Mouse (Mus musculus) right cerebral cortex, postnatal 25 days (tissue): ENCODE data around the gene Pde1a.

ENCODE experiments used
- DNase-seq: peaks from one replicate; pipeline ENCODE4 v3.0.0; 2022

Pde1a gene

DNA sequence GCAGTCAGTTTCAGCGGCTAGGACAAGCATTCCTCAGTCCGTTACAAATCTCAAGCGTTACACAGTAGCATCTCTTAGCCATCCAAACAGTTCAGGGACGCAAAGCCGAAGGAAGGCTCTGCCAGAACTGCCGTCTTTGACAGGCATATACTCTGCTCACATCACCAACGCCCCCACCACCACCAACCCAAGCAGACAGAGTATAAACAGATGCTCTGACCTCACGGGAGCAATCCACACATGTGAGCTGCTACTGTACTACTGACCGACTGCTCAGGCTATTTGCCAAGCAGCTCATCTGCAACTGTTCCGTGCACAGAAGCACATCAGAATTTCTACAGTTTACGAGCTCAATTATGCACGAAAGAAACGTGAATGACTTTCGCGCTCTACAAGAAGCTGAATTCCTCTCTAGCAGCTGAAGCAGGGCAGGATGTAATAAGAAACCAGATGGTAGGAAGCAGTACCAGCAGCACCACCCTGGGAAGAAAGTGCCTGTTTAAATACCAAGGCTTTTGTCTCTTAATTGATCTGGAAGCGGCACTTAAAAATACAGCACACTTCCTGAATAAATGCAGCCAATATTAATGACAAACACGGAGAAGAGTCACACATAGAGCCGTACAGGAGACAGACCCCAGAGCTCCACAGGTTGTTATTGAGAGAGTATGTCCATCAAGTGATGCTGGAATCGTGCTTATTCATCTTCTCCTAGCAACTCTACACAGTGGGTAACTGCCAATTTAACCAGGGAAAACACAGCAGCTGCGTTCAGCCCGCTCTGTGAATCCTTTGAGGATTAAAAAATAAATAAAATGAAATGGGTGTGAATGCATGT, at the start of gene Pde1a:
Gene Pde1a, minus strand, starts transcription at position 598 of the 838 bp plus-strand sequence.
- DNase-seq: peak; percentile 64

DNA sequence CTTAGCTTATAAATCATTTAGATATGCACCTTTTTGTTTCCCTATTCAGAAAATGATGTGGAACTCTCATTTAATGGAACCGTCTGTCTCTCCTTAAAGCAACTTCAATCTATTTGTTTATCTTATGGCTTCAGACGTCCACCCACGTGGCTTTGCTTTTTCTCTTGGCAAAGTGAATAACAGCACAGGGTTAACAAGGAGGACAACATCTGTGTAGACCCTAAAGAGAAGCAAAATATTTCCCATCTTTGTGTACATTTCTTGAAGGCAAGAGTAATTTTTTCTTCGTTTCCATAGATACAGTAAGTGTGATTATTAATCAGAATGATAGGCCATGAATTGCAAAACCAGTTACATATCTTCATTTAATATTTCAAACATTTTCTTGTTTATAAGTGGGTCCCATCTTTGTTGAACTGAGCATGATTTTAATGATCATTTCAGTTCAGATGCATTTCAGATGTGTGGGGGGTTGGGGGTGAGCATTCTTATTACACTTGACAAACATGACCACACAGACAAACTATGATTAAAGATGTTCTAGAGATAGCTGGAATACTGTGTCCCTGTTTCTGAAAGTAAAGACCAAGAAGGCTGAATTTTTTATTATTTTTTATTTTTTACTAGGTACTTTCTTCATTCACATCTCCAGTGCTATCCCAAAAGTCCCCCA, 49.5 kb upstream of the Pde1a start:
- DNase-seq: no peak

DNA sequence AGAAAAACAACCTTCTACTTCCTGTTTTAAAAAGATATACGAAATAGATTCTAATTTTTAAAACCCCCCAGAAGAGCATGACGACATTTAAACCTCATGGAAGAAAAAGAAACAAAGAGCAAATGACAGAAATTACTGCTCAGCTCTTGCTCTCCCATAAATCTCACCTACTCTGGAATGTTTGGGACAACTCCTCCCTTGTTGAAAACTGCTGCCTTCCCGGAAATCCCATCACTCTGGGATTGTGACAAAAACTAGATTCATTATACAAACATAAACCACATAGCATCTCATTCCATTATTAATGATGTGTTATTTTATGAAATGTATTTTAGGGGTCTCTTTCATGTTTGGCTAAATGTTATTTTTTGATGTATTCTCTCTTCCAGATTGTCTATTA, 48.9 kb upstream of the Pde1a start:
- DNase-seq: no peak

DNA sequence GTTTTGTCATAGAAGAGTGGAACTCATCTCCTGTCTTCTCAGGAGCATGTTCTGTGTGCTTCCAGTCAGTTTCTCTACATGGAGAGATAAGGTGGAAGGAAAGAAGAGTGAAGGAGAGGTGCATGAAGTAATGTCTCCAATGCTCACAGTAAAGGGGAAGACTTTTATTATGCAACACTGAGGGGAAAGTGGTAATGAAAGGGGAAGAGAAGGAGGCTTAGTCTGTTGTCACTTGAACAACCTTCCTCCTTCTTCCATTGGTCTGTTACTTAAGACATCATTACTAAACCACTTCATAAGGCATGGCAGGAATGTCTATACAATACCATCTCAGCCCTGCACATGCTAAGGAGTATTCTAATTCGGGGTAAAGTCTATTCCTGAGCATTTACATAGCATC, 38.8 kb upstream of the Pde1a start:
- no peak for DNase-seq

DNA sequence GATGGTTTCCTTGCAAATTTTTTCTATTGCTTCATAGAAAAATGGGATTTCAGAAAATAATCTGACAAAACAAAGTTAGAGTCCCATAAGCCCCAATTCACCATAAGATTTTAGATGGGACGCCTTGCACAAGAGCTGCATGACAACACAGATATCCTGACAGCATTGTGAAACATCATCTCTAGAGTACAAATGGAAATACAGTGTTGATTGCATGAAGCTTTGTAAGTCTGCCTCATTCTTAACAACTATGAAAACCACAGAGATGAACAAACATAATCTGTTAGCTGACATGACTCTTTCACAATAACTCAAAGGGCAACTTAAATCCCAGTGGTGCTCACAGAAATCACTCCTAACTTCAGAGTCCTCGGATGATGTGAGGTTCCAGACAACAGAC, 29.5 kb upstream of the Pde1a start:
- no peak for DNase-seq

DNA sequence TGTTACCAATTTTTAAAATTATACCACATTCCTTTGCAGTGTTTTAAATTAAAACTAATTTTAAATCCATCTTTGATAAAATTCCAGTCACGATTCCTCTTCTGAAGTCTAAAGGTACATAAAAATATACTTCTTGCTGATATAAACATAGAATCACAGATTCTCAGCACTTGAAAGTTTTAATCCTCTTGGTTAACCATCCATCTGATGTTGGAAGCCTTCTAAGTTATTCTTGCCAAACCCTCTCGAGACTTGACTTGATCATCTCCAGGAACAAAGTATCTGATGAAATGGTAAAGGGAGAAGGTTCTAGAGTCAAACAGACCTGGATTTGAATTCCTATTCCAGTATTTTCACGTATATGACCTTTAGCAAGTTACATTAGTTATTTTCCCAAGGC, 28.9 kb upstream of the Pde1a start:
- no peak for DNase-seq

DNA sequence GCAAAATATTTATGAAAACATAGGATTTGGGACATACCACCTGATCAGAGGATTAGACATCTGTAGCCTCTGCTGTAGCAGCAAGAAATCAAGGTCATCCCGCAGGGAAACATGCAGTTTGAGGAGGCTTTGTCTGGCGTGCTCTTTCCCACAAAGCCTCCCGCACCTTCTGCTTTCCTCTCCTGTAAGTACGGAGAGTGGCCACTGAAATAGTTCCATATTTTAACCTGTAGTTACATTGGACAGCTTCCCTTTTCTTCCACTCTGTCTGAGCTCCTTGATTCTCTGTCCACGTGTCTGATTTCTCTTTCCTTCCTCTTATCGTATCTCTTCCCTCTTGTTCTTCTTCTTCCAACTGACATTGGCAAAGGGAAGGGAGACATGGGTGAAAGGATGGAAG, 20.8 kb upstream of the Pde1a start:
- DNase-seq: no peak

DNA sequence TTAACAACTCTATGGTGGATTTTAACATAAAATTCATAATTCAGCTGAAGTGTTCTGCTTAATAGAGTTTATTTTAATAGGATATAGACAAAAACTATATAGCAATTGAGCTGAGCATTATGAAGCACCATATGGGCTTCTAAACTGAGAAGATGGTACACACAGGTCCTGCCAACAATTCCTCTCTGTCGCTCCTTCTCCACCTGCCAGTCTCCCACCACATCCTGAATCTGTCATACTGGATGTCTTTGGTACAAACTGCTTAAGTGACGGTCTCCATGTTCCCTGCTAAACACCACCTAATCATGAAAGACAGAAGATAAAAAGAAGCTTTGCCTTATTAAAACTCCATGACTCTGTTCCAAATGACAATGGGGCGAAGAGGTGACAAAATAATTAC, 20.1 kb upstream of the Pde1a start:
- peak; percentile 27 for DNase-seq

DNA sequence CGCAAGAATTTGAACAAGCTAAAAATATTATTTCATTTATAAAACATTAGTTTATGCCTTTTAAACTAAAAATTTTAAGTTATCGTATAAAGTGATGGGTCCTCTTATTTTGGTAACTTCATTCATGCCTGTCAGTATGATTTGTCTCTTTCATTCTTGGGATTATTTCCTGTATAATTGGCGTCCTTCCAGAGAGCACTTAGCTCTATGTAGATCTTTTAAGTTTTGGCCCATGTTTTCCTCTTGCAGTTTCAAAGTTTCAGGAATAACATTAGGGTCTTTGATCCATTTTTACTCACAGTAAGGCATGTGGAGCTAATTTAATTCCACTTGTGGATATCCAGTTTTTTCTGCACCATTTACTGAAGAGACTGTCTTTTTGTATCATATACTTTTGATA, 5.8 kb upstream of the Pde1a start:
- DNase-seq: no peak

DNA sequence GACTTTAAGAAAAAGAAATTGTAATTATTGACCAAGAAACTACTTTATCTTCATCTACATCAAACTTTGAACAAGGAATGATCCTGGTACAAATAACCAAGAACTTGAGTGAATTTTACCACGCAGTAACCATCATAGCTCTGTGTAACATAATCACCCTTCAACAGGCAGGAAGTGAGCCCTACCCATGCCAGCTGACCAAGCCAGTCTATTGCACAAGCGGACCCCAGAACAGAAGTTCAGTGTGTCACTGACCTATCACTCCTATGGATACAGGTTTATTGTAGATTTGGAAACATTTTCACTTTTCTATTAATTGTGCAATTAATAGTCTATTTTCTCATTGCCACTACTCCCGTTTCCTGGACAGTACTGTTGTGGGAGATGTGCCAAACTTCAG, 3.4 kb upstream of the Pde1a start:
- no peak for DNase-seq

DNA sequence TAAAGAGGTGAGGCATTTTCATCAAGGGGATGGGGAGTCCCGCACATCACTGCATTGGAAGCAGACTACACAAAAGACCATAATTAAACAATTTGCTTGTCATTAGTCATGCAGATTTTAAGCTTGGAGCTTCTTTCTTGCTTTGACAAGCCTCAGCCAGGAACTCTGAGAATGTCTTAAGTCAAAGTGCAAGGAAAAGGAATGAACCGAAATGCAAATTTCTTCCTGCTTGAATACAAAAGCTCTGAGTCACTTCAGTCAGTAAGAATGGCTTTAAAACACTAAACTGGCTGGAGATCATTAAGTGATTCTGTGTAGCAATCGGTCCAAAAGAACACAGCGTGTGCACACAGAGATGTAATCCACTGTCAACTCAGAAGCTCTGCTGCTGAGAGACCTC, 2.6 kb downstream of the Pde1a start:
- DNase-seq: no peak

DNA sequence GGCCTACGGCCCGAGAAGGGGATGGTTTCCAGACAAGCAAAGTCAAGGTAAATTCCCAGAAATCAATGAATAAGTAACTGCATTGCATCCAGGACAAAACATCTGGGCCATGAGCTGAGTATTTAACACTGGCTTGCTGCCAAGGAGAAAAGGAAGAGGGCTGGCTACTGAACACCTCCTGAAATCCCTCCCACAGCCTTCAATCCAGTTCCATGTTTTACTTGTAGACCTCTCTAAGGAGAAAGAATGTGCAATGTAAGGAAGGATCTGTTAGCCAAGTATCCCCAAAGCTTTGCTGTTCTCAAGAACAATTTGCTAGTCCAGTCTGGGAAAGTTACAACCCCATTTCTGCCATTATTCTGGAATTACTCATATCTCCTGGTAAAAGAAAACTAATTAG, 42.4 kb downstream of the Pde1a start:
- no peak for DNase-seq

DNA sequence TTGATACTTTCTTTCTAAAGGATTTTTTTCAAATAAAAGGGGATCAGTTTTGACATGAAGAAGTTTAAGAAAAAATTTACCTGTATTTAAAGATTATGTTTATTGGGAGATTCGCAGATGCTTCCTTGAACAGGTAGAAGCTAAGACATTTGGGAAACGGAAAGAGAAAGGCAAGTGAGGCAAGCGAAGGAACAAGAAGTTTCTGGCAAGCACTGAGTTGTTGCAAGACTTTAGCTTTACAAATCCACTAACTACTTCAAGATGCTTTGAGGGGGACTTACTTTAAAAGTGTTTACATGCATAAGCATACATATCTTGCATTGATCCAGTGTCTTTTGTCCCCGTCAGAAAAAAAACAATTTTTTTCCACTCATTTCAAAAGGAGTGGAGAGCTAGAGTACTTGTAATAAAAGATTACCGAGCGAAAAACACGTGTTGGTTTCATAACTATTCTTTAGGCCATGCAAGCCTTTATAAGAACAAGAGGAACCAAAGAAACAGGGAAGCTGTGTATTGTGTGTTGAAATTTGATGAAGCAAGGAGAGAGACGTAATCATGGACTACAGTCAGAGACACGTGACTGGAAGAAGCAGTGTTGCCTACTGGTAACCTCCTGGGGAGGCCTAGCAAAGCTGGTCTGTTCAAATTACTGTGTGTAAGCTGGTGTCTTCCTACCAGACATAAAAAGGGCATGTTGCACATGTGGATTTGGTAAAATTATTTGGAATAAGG, 49.0 kb downstream of the Pde1a start:
- DNase-seq: no peak

DNA sequence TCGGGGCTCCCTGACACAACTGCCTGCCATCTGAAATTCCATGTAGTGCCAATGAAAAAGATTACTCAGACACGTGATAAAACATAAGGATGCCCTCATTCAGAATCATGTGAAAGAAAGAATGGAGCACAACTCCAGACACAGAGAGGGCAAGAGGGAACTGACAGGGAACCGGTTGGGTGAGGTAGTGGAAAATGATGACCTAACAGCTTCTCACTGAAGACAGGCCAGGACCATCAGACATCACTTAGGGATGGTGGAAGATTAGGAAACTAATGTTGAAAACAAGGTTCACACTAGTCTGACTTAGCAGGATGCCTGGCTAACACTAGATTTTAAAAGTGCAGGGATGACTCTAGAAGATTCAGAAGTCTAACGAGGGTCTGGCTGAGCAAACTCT, 49.6 kb downstream of the Pde1a start:
- DNase-seq: no peak

DNA sequence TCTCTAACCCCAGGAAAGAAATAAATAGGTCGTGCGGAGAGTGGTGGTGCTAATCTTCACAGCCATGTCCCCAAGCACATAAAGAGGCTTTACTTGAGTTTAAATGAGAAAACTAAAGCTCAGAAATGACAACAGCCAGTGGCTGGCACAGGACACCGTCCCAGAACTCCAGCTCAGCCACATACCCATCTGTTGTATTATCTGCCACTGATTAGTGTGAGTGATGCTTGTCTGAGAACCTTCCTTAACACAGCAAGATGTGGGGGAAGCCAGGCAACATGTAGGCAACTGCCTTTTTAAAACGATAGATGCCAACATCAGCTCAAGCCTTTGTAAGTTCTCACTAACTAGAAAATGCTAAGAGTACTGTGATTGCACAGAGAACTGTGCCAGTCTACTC, 52.9 kb downstream of the Pde1a start:
- no peak for DNase-seq

DNA sequence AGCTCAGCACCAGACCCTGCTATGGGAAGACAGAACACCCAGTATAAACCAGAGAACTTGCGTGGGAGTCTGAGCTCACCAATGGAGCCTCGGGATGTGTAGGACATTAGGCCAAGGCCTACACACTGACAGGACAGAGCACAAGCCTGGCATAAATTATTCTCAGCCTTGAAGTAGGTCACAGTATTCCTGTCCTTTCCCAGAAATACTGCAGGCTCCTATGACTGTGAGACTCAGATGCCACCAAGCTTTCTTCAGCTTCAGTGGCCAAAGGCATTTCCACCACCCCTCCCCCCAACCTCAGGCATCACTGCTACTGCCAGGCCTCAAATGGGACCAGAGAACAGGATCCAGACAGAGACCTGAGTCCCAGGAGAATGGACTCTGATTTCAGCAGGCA, 54.7 kb downstream of the Pde1a start:
- no peak for DNase-seq

DNA sequence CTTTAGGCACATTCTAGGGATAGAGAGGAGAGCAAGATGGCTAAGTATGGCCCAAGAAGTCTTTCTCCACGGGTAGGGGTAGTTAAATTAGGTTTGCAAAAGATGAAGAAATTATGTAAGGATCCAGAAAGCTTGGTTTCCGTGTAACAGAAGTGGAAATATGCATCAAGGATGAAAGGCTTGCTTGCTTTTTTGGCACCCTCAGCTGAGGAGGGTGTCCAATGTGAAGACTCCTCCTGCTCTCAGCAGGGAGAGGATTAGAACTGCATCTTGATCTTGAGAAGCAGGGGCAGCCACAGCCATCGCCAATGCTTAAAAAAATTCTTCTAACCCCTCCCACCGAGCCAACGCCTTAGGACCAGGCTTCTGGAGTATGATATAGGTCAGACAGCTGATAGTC, 55.2 kb downstream of the Pde1a start:
- DNase-seq: no peak

DNA sequence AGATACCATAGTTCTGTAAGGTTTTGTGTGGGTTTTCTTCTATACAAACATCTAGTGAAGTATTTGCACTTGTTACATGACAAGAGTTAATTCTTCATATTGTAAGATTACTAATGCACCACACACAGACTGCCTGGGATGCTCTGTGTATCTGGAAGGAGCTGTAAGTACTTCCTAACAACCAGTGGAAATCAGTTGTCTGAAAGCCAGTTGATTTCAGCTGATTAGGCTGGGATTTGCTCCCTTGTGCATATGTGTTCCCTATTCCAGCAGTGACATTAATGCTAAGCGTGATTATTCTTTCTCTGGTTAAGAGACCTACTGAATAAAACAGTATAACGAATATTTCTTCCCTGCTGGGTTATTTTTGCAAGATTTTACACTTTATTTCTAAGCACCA, 55.8 kb downstream of the Pde1a start:
- DNase-seq: no peak

DNA sequence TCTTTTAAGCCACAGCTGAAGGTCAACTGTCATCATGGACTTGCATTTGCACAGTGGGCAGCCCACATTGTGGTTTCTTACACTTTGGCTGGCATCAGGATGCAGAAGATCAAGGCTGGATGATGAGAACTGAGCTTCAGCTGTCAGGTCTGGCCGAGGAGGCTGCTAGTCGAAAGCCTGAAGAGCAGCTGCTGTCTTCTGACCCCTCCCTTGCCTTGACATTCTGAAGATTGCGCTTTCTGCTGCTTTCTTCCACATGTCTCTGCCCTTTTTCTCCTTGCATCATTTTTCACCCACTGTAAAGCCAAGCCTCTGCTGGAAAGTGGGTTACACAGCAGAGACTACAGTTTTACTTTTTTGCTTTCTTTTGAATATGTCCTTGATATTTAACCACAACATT, 59.5 kb downstream of the Pde1a start:
- DNase-seq: no peak

DNA sequence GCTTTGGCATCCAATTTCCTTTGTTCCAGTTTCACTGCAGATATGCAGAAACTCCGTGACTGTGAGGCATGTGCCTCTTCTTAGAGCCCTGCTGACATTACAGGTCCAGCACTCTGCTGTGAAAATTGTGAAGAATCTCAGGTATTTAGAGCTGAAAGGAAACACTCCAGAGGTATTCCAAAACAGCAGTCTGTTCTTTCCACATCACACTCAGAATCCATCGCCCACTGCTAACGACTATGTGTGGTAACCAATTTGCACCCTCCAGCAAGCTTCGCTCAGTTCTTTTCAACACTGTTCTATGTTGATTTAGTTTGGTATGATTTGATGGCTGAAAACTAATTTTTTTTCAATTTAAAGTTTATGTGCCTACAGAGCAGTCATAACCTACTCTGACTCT, 62.8 kb downstream of the Pde1a start:
- DNase-seq: no peak

DNA sequence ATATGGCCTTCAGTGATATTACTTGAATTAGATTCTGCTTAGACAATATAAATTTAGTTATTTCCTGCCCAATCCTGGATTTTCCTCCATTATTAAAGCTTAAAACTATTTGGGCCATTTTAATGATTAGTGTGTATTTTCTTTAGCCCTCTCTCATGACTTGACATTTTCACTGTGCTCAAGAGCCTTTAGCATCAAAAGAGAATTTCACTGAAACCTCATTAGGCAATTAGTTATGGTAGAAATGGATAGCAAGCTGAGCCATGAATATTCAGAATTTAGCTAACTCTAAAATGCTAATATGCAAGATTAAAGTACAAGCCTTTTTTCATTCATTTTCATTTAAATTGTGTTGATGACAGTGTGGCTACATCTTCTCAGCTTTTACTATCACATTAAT, 73.2 kb downstream of the Pde1a start:
- DNase-seq: no peak

DNA sequence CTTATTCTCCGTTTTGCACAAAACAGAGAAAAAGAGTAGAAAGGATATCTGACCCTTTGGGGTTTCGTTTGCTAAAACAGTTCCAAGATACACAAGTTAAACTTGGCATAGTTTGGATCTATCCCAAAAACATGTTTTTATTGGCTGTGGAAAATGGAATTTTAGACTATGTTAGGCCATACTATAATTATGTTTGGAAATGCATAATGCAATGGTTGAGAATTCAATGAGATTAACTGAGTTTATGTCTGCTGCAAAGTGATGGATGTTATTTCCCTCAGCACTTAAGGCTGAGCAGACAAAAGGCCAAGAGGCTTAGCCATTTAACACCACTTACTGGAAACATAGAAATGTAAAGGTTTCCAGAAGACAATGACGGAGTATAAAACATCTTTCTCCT, 75.2 kb downstream of the Pde1a start:
- no peak for DNase-seq

DNA sequence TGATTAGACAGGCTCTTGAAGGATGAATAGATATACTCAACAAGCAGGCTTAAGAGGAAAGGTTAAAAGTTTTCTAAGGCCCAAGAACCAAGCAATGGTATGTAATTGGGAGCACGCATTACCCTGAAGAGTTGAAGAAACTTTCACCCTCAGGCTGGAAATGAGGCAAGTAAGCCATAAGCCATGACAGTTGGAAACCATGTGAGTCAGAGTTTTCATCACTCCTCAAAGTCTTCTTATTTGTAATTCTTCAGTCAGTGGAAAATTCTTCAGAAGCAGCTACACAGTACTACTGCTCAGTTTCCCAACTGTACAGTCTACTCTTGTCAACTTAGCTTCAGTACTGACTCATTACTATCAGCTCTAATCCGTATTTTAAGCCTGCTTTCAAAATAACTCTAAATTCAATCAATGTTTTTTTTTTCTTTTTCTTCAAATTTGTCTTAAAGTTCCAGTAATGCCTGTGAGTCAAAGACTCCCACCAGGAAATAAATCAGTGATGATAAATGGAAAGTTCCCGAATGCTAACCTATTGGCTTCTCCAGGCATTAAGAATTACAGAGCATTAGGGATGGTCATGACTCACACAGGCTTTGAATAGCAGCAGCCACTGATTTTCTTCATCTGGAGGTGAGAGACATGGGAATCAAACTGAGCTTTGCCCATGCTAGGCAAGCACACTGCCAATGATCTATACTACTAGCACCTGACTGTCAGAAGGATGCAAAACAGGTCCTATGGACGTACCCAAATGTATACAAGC, 82.3 kb downstream of the Pde1a start:
- no peak for DNase-seq
